Comparison of ENCODE assay signal across 43 mouse cellular contexts in the genomic region with DNA sequence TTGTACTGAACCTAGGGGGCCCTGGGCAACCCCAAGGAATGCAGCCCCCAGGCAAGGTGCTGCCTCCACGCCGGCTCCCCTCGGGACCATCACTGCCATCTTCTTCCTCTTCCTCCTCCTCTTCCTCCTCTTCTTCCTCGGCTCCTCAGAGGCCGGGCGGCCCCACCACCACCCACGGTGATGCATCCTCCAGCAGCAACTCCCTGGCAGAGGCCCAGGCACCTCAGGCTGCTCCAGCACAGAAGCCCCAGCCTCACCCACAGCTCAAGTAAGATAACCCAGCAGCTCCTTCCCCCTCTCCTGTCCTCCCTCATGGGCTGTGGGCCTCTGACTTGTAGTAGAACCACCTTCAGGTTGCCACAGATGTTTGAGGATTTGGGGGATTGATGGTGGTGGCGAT. TPM values are rescaled to one million over a fixed set of nuclear protein-coding genes. Genes with fewer than 3 reads are reported as not detected.
A peak's percentile ranks its signal among the peaks of the same experiment; 100 is the strongest.
DNase-seq lines count a peak whose midpoint lies in the region; ATAC-seq and TF ChIP-seq lines count a peak whose summit lies in the region.
"Had no signal": no experiment of that assay in that cellular context is flagged by ENCODE, and none has a peak within 500 bp of the region (broad histone marks: within the 10 kb centered on the region; RNA-seq: fewer than 3 reads in every experiment).

No protein-coding gene starts in this region.

- peaks cover 1% of the 10 kb centered on the region for H3K4me1 ChIP-seq in heart, adult 2 months (ENCODE audit: control insufficient read depth, insufficient read depth, low read length)
- no peaks in the 10 kb centered on the region for H3K4me1 ChIP-seq in midbrain, embryonic 11.5 days (ENCODE audit: control insufficient read depth, insufficient read depth, low read length)
- H3K4me1 ChIP-seq in midbrain, embryonic 15.5 days: no peaks in the 10 kb centered on the region
- H3K4me1 ChIP-seq: hindbrain, embryonic 10.5 days; hindbrain, embryonic 15.5 days; limb, embryonic 13.5 days; midbrain, embryonic 13.5 days; stomach, embryonic 15.5 days had no signal

- no peak overlapping the region for H3K27ac ChIP-seq in heart, adult 2 months
- H3K27ac ChIP-seq in midbrain, embryonic 11.5 days (ENCODE audit: low read depth, low read length): no peak overlapping the region
- no peak overlapping the region for H3K27ac ChIP-seq in midbrain, embryonic 15.5 days
- H3K27ac ChIP-seq: gastrocnemius, adult 2 months; heart, embryonic 13.5 days; hindbrain, embryonic 10.5 days; hindbrain, embryonic 15.5 days; kidney, postnatal 0 days; limb, embryonic 13.5 days; lung, embryonic 15.5 days; midbrain, embryonic 13.5 days; stomach, embryonic 15.5 days had no signal

- H3K79me2 ChIP-seq in heart, adult 2 months (replicated peaks; ENCODE audit: control insufficient read depth, insufficient read depth, low read length): no peaks in the 10 kb centered on the region

- H3K36me3 ChIP-seq in heart, adult 2 months (ENCODE audit: control insufficient read depth, insufficient read depth, low read length): no peaks in the 10 kb centered on the region
- H3K36me3 ChIP-seq in midbrain, embryonic 11.5 days (ENCODE audit: control insufficient read depth, insufficient read depth, low read length): no peaks in the 10 kb centered on the region
- no peaks in the 10 kb centered on the region for H3K36me3 ChIP-seq in midbrain, embryonic 15.5 days (replicated peaks)
- H3K36me3 ChIP-seq: heart, embryonic 13.5 days; hindbrain, embryonic 10.5 days; limb, embryonic 13.5 days; lung, embryonic 15.5 days; midbrain, embryonic 13.5 days; stomach, embryonic 15.5 days had no signal

- 46% methylated on average over 8 of the region's 8 CpGs for WGBS in heart, adult 2 months
- WGBS in midbrain, embryonic 11.5 days: 81% methylated on average over 8 of the region's 8 CpGs
- 84% methylated on average over 8 of the region's 8 CpGs for WGBS in midbrain, embryonic 15.5 days

- no peaks in the 10 kb centered on the region for H3K9me3 ChIP-seq in midbrain, embryonic 11.5 days (ENCODE audit: control insufficient read depth, low read length)
- H3K9me3 ChIP-seq in midbrain, embryonic 15.5 days: no peaks in the 10 kb centered on the region
- H3K9me3 ChIP-seq: heart, embryonic 13.5 days; hindbrain, embryonic 10.5 days; hindbrain, embryonic 15.5 days; limb, embryonic 13.5 days; lung, embryonic 15.5 days; midbrain, embryonic 13.5 days; stomach, embryonic 15.5 days had no signal

- intact Hi-C loops in heart, adult 2 months (cut with DNase I): loop anchor here (5.0 kb wide), 1 partner anchor 39 kb away; no protein-coding TSS in a partner anchor

- no peak for TF ChIP-seq CTCF in heart, adult 2 months (IDR thresholded peaks at IDR 0.05)

- no peak for ATAC-seq in midbrain, embryonic 11.5 days (ENCODE audit: low FRiP score)
- ATAC-seq in midbrain, embryonic 15.5 days (replicated peaks): no peak
- ATAC-seq: forebrain, embryonic 14.5 days; inflammation-experienced regulatory T-cells, adult 6 months; midbrain, embryonic 13.5 days; Patski had no signal

- H3K4me3 ChIP-seq in heart, adult 2 months: no peak overlapping the region
- H3K4me3 ChIP-seq in midbrain, embryonic 11.5 days (ENCODE audit: low read depth, low read length): no peak overlapping the region
- H3K4me3 ChIP-seq in midbrain, embryonic 15.5 days: no peak overlapping the region
- H3K4me3 ChIP-seq: gastrocnemius, adult 2 months; heart, embryonic 13.5 days; hindbrain, embryonic 10.5 days; hindbrain, embryonic 15.5 days; limb, embryonic 13.5 days; lung, embryonic 15.5 days; midbrain, embryonic 13.5 days; stomach, embryonic 15.5 days had no signal

- no peak for TF ChIP-seq POLR2A in heart, adult 2 months (IDR thresholded peaks at IDR 0.05; ENCODE audit: insufficient read depth, low read depth, low read length)

- no peaks in the 10 kb centered on the region for H3K27me3 ChIP-seq in heart, adult 2 months (ENCODE audit: control insufficient read depth, insufficient read depth, low read length)
- no peaks in the 10 kb centered on the region for H3K27me3 ChIP-seq in midbrain, embryonic 11.5 days (ENCODE audit: control insufficient read depth, insufficient read depth, low read length)
- H3K27me3 ChIP-seq in midbrain, embryonic 15.5 days (replicated peaks): no peaks in the 10 kb centered on the region
- H3K27me3 ChIP-seq: CH12.LX; hindbrain, embryonic 15.5 days; limb, embryonic 13.5 days; lung, embryonic 15.5 days; midbrain, embryonic 13.5 days; Patski; stomach, embryonic 15.5 days had no signal

- H3K9ac ChIP-seq in heart, adult 2 months (ENCODE audit: low read depth, low read length): no peak overlapping the region
- no peak overlapping the region for H3K9ac ChIP-seq in midbrain, embryonic 11.5 days (ENCODE audit: low read length)
- no peak overlapping the region for H3K9ac ChIP-seq in midbrain, embryonic 15.5 days
- H3K9ac ChIP-seq: heart, embryonic 13.5 days; hindbrain, embryonic 15.5 days; limb, embryonic 13.5 days; lung, embryonic 15.5 days; midbrain, embryonic 13.5 days; stomach, embryonic 15.5 days had no signal

- TF ChIP-seq EP300 in heart, adult 2 months (IDR thresholded peaks at IDR 0.05; ENCODE audit: insufficient read depth, low read depth, low read length): no peak

- H3K4me2 ChIP-seq in midbrain, embryonic 11.5 days: no peak overlapping the region
- H3K4me2 ChIP-seq in midbrain, embryonic 15.5 days: no peak overlapping the region
- H3K4me2 ChIP-seq: heart, embryonic 13.5 days; hindbrain, embryonic 15.5 days; limb, embryonic 13.5 days; liver, embryonic 11.5 days; lung, embryonic 15.5 days; midbrain, embryonic 13.5 days; stomach, embryonic 15.5 days had no signal

- DNase-seq in heart, adult 11 months: peak; percentile 91
- no peak for DNase-seq in heart, adult 2 months
- DNase-seq in midbrain, embryonic 11.5 days (ENCODE audit: low spot score, missing footprints): peak; percentile 35
- DNase-seq in 3T3-L1 (ENCODE audit: low read depth, low spot score): peak; percentile 68
- DNase-seq in brain, adult 2 months (ENCODE audit: low read depth, low spot score): peak; percentile 45
- DNase-seq in spleen, postnatal 36 days (ENCODE audit: low spot score in 2 of 2): no peak
- DNase-seq in spleen, postnatal 10 days (ENCODE audit: low spot score in 2 of 2): no peak
- DNase-seq: adrenal gland, postnatal 14 days; cerebellum, adult 11-12 months; gastrocnemius, adult 2 months; gastrocnemius, postnatal 36 days; heart, postnatal 14 days; kidney, adult 8-10 months; kidney, postnatal 4 days; retina, postnatal 1 day; thymus, adult 2 months; thymus, postnatal 4 days had no signal

RNA-seq across cellular contexts. Expression of a gene that starts 26.1 kb away (rescaled TPM):
- total RNA-seq in heart, adult 2 months (2021): 10 to 100 TPM; 29.9 to 41.5 TPM
- polyA plus RNA-seq in heart, adult 2 months (2012; rRNA removed): 24.6 and 37.7 TPM in 2 replicates
- polyA plus RNA-seq in midbrain, embryonic 11.5 days (2014; fragmentation: Nextera tagmentation; extraction: Ambion mirVana): 0.05 and 0.06 TPM in 2 replicates
- polyA plus RNA-seq in midbrain, embryonic 15.5 days (2015; fragmentation: Nextera tagmentation; extraction: Ambion mirVana): 10.2 and 12.3 TPM in 2 replicates
- total RNA-seq: CH12.LX; megakaryocyte progenitor cell, adult 5-6 weeks; monocyte, adult 5-6 weeks had no signal
- polyA plus RNA-seq: liver, embryonic 16.5 days had no signal

RNA-seq across cellular contexts. Expression of a gene that starts 50.9 kb away (rescaled TPM):
- total RNA-seq in heart, adult 2 months (2021): not detected
- polyA plus RNA-seq in heart, adult 2 months (2012; rRNA removed): not detected in 2 replicates
- not detected in 2 replicates for polyA plus RNA-seq in midbrain, embryonic 11.5 days (2014; fragmentation: Nextera tagmentation; extraction: Ambion mirVana)
- polyA plus RNA-seq in midbrain, embryonic 15.5 days (2015; fragmentation: Nextera tagmentation; extraction: Ambion mirVana): not detected in 2 replicates
- total RNA-seq: adrenal gland, postnatal 14 days; CH12.LX; ES-E14; gastrocnemius, adult 2 months; gastrocnemius, postnatal 36 days; heart, adult 8-10 months; heart, postnatal 14 days; layer of hippocampus, adult 8-10 months; layer of hippocampus, postnatal 25 days; left cerebral cortex, postnatal 14 days; megakaryocyte progenitor cell, adult 5-6 weeks; monocyte, adult 5-6 weeks had no signal
- polyA plus RNA-seq: C2C12; cortical plate, adult 2 months; forebrain, embryonic 14.5 days; frontal cortex, adult 2 months; heart, embryonic 13.5 days; hindbrain, embryonic 10.5 days; hindbrain, embryonic 15.5 days; inflammation-experienced regulatory T-cells, adult 6 months; kidney, postnatal 0 days; limb, embryonic 13.5 days; liver, embryonic 11.5 days; liver, embryonic 16.5 days; lung, embryonic 15.5 days; midbrain, embryonic 13.5 days; neural tube, embryonic 14.5 days; Patski; stomach, embryonic 15.5 days; thymus, adult 2 months had no signal

Comparison
In these comparisons a context has a peak if more than half of its experiments do, and no peak if none do; other contexts are left out.
1. DNase-seq: peak in heart, adult 11 months (single experiment), midbrain, embryonic 11.5 days (single experiment), 3T3-L1 (single experiment) and brain, adult 2 months (single experiment); none in heart, adult 2 months (0 of 2), spleen, postnatal 36 days (0 of 2) and spleen, postnatal 10 days (0 of 2).
2. RNA of a gene that starts 26.1 kb away (polyA plus RNA-seq): 24.6 to 37.7 TPM in heart, adult 2 months and 10.2 to 12.3 TPM in midbrain, embryonic 15.5 days; 0.05 to 0.06 TPM in midbrain, embryonic 11.5 days; every median in the first group is over 10 times any median in the second.